Mouse (Mus musculus) frontal cortex, postnatal 14 days (tissue): ENCODE measurements around the gene Ccdc114.
"Not testable (repeated sequence)": the region's sequence is repeated elsewhere in the genome, so short reads cannot be mapped to it uniquely, and the experiment has no call there.

Experiments
- DNase-seq, 2 experiments: peaks; one replicate each; pipeline ENCODE4 v3.0.0; 2022; ENCODE audit warnings: low spot score in 2 of 2

Ccdc114 gene

DNA sequence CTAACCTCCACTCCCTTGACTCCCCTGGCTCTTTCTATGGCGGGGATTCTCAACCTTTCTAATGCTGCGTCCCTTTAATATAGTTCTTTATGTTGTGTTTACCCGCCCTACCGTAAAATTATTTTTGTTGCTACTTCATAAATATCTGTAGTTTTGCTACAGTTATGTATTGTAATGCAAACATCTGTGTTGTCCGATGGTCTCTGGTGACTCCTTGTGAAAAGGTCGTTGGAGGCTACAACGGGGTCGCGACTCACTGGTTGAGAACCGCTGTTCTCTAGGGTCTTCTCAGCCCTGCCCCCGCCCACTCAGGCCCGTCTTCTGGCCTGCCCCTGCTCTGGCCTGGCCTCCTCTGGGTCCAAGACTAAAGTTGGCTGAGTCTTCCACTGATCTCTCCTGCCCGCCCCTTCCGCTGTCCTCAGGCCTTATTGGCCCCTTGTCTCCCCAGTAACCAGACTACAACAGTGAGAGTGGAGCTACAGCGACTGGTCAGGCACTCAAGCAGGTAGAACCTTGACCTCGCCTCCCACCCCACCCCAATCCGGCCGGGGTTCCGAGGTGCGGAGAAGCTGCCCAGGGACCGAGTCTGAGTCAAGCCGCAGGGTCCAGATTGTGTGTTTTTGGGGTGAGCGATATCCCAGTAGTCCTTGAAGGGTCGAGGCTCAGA, at the start of gene Ccdc114:
Gene Ccdc114, plus strand, starts transcription at position 311 of the 667 bp plus-strand sequence.
- peak; percentile 29 to 42 for DNase-seq

DNA sequence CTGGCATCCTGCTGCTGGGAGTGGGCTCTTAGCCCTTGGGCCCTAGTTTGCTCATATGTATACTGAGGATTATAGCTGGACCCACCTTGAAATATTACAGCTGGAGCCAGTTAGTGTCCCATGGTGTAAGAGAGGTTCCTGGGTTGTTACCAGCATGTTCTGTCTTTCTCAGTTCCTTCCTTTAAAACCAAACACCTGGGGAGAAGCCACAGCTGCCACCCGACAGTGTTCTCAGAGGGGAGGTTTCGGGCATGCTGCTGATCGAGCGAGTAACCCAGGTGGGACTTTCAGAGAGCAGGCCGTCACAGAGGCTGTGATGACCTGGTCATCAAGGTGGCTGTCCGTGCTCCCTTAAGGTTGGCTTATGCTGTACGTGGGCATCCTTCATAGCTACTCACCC, 47.0 kb upstream of the Ccdc114 start:
- DNase-seq: no peak

DNA sequence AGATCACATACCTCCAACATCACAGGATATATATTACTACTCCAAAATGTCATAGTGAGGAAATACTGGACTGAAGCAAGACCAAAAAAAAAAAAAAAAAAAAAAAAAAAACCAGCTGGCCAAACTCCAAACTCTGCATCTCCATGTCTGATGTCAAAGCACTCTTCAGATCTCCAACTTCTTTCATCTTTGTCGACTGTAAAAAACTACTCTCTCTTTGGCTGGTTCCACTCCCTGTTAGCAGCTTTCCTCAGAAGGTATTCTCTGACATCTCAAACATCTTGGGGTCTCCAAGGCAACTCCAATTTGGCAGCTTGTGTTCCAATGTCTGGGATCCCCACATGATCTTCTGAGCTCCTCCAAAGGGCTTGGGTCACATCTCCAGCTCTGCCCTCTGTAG, 45.6 kb upstream of the Ccdc114 start, which contains the start of gene Grin2d:
Gene Grin2d, minus strand, starts transcription at position 101 of the 400 bp plus-strand sequence.
- not testable (repeated sequence) for DNase-seq

DNA sequence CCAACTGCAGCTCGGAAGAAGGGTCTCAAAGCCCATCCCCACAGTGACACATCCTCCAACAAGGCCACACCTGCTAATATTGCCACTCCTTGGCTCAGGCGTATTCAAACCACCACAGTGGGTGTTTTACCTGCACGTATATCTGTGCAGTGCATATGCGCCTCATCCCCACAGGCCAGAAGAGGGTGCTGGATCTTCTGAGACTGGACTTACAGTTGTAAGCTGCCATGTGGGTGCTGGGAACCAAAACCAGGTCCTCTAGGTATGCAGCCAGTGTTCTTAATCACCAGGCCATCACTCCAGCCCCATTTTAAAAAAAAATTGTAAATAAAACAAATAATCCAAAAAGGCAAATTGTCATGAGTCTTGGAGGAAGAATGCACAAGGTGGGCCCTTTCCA, 43.3 kb upstream of the Ccdc114 start:
- DNase-seq: no peak

DNA sequence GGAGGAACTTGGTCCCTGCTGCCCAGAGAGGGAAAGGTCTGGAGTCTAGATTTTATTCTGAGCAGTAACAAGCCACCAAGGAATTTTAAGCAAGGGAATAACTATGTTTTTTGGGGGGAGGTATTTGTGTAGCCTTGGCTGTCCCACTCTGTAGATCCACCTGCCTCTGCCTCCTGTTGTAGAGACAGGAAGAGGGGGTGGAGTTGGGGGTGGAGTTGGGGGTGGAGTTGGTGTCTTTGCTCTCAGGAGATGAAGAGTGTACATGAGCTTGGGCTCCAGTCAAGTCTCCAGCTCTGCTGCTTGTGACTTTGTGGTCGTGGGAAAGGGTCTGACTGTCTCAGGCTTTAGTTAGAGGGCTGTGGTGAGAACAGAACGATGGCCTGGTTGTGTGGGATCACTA, 42.9 kb upstream of the Ccdc114 start:
- no peak for DNase-seq

DNA sequence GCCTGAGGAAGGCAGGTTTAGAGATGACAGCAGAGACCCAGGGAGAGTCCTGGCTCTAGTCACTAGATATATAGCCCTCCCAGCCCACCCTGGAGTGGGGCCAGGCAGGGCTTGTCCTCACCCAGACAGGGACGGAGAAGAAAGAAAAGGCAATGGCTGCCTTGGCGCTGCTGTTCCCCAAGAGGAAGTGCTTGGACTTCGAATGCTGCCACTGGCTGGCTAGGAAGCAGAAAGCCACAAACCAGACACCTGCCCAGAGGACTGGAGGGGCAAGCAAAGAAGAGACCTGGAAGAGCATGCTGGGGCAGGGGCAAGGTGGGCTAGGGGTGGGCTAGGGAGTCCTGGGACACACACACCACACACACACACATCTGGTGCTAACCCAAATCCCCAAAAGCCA, 36.6 kb upstream of the Ccdc114 start:
- no peak for DNase-seq

DNA sequence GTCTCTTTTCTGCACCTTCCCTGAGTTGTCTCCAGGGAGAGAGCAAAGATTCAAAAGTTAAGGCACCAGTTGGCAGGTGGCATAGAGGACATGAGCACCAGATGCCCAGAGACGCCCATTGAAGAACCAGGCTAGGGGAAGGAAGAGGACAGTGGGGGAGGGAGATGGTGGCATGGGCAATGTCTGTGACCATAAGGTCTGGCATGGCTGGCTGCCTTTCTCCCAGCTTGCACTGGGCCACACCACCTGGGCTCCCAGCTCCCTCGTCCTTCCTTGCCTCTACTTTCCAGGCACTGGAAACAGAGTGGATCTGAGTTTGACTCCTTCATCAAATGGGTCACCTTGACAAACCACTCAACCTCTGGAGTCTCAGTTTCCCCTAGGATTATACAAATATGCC, 31.2 kb upstream of the Ccdc114 start:
- no peak for DNase-seq

DNA sequence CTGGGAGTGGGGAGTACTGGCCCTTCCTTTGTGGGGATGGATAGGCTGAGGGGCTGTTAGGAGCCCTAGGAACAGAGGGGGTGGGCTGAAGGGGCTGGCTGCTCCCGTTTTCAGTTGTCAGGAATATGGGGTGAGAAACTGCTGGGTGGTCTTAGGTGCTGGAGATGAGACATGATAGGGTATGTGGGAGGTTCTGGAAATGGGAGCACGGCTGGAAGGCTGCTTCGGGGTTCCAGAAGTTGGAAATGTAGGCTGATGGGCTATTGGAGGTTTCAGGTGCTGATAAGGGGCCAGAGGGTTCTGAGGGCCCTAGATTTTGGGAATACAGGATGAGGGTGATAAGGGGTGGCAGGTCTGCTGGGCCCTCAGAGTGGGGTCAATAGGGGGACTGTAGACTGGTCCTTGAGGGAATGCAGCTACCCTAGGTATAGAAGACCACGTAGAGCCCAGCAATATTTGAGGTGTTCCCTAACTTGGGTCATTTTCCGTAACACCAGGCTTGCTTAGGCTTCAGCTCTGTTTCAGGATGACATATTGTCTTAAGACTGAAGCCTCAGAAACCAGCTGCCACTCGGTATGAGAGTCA, 27.8 kb upstream of the Ccdc114 start:
- no peak for DNase-seq

DNA sequence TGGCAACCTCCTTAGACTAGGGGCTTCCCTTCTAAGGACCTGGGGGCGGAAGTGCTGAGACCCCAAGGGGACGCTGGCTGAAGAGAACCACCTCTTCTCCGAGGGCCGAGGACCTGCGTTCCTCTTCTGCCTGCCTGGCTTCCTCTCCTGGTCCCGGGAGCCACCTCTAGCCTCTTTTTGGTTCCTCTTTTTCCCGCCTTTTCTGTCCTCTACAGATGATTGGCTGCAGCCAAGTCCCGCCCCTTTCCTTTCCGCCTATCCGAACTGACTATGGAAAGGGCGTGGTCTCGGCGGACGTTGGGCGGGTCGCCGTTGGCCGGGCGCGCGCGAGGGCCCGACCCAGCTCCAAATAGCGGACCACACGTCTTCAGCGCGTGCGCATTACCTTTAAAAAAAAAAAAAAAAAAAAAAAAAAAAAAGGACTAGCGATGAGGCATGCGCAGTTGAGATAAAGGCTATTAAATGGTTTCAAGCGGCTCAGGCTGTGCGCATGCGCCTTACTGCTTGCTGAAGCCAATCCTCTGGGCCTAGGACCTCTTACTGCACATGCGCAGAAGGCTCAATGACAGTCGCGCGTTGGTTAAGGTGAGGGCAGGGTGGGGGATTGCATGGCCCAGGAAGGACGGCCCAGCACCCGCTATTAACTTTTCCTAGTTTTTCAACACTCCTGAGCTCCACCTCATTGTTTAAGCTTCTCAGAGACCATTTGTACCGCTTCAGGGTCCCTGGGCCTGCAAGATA, 27.2 kb upstream of the Ccdc114 start, which contains the start of the genes Syngr4 and Tmem143:
Gene Syngr4, minus strand, starts transcription at position 198 of the 741 bp plus-strand sequence.
Gene Tmem143, plus strand, starts transcription at position 425 of the 741 bp plus-strand sequence.
- peak; percentile 96 to 97 for DNase-seq

DNA sequence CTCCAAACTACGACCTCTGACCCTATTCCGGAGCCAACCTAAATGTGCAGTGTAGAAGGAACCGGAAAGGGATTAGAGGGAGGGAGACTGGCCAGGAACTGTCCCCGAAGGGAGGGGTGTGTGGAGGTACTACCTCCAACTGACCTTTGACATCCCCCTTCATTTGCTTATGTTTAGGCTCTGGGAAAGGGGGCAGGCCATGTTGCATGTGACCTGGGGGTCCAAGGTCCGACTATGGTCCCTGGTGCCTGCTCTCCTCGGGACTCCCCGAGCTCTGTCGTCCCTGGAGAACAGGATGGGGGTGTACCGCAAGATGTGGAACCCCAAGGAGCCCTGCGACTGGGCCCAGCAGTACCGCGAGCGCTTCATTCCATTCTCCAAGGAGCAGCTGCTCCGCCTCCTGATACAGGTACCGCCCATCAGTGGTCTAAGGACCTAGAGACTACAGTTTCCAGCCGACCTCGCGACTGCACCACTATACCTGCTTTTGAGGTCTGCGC, 26.6 kb upstream of the Ccdc114 start:
- DNase-seq: peak; percentile 56 to 64

DNA sequence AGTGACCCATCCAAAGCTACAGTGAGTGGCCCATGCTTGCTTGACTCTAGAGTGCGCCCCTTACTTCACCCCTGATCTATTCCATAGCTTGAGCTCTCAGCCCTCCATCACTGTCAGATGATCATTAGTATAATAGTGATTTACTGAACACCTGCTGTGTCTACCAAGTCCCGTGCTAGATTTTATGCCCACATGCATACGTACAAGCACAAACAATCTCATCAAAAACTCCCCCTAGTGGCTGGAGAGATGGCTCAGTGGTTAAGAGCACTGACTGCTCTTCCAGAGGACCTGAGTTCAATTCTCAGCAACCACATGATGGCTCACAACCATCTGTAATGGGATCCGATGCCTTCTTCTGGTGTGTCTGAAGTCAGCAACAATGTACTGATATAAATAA, 25.7 kb upstream of the Ccdc114 start:
- DNase-seq: not testable (repeated sequence)

DNA sequence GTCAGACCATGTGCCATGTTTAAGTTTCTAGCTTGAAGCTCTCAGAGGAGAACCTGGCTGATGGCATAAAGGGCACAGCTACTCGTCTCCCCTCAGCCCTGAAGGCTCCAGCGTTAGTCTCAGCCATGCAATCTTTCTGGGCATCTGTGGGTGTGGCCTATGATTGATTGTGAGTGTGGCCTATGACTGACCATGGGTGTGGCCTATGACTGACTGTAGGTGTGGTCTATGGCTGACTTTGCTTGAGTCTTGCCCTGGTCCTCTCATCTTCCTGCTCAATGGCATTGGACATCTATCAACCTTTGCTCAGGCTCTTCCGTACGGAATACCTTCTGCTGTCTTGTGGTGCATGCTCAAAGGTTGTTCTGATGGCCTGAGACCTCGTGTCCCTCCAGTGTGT, 22.3 kb upstream of the Ccdc114 start:
- DNase-seq: no peak

DNA sequence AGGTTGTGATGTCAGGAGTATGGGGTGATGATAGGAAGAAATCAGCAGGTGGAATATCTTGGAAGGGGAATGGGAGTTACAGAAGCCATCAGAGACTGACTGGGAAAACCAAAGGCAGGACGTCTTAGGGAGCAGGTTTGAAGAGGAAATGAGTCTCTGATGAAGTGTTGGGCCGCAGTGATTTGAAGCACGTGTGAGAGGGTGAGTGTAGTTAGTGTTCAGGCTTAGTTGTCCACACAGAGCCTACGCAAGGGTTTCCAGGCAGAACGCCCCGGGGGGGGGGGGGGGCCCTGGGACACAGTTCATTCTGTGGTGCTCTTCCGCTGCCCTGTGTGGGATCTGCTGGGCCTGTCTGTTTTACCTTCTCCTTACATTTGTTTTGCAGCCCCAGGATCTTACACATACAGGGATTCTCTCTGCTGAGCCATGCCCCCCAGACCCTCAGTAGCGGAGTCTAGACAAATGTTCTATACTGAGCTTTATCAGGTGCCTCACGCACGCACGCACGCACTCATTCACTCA, 21.3 kb upstream of the Ccdc114 start:
- no peak for DNase-seq

DNA sequence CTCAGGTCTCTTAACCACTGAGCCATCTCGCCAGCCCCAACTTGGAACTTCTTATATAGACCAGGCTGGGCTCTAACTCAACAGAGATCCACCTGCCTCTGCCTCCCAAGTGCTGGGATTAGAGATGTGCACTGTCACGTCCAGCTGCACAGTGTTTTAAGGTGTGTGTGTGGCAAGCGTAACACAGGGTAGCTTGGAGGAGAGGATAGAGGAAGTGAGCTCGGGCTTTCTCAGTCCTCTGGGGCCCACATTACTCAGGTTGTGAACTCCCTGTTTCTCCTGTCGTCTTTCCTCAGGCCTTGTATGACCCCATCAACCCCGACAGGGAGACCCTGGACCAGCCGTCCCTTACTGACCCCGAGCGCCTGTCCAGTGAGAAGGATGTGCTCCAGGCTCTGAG, 17.2 kb upstream of the Ccdc114 start:
- no peak for DNase-seq

DNA sequence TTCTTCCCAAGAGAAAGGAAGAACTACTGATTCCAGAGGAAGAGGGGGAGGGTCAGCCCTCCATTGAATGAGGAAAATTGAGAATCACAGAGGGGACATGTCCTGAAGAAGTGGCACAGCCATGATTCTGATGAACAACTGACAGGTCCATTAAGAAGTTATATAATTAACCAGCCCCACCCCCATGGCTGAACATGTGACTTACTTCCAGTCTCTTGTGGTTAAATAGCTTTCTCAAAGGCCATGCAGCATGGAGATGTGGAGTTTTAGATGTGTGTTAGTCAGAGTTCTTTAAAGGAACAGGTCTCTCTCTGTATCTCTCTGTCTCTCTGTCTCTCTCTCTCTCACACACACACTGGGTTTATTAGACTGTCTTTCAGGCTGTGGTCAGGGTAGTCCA, 15.5 kb upstream of the Ccdc114 start:
- no peak for DNase-seq

DNA sequence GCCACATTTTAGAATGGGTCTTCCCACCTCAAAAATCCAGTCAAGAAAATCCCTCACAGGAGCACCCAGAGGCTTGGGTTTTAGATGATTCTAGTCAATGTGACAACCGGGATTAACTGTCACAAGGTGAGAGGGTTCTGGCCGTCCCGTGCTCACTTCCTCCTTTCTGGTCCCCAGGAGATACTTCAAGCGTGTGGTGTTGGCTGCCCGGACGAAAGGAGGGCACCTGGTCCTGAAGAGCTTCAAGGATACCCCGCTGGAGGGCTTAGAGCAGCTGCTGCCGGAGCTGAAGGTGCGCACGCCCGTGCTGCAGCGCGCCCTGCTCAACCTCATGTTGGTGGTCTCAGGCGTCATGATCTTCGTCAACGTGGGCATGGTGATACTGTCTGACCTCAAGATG, 14.7 kb upstream of the Ccdc114 start:
- DNase-seq: no peak

DNA sequence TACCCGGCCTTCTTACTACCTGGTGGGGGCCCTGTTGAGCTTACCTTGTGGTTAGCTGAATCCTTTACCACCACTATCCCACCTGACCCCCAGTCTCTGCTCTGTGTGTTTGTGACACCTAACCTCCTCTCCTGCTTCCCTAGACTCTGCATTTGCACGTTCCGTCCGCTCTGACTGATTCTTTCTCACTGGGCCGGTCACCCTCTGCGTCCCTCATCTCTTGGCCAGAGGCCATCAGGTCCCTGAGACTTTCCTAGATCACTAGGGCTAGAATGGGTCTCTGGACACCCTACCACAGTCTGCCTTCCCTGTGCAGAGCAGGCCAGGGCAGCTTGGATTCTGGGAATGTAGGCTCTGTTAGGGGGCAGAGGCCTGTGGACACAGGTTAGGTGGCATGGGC, 9.8 kb upstream of the Ccdc114 start:
- no peak for DNase-seq

DNA sequence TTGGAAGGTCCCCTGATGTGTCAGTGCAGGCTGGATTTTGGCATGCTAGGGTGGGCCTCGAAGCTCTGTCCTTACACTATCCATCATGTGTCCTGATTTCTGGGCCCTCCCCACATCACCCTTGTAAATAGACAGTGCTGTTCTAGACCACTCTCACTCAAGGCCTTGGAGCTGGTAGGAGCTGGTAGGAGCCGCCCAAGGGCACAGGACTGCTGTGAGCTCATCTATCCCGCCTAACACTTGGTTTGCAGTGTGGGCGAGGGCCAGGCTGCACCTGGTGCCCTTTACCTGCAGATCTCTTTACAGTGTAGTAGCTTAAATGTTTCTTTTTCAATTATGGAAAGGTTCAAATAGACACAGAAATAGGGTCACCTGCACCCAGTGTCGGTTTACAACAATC, 8.9 kb upstream of the Ccdc114 start:
- DNase-seq: no peak

DNA sequence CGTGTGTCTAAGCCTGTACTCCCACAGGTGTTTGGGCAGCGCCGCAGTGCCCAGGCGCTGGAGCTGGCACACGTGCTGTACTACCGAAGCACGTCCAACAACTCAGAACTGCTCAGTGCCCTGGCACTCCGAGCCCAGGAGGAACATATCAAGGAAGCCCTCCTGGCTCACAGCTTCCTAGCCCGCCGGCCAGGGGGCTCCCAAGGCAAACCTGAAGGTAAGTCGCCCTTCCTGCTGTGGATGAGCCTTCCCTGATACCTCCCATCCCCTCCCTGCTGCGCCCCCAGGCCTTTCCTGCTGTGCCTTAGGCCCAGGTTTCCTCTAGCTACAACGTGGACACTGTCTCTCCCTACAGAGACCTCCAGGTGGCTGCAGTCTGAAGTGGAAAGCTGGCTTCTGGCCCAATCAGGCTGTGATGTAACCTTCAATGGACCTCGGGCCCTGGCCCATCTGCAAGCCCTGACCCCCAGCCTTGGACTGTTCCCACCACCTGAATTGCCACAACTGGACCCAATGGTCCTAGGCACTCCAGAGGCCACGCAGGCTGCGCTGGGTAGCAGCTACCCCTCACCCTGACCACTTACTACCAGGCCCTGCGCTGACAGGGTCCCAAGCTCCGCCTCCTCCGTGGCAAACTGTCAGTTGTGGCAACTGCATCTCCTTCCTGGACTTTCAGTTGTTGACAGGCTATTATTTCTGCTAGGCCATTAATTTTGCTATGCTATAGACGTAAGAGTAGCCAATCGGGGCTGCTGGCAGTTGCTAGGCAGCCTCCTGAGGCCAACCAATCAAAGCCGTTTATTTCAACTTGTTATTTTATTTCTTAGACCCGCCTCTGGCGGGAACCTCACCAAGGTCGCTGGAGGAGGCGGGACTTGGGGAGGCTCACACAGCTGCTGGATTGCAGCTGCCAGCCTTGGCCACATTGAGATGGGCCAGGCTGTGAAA, 7.5 kb upstream of the Ccdc114 start:
- DNase-seq: peak; percentile 50 to 75

DNA sequence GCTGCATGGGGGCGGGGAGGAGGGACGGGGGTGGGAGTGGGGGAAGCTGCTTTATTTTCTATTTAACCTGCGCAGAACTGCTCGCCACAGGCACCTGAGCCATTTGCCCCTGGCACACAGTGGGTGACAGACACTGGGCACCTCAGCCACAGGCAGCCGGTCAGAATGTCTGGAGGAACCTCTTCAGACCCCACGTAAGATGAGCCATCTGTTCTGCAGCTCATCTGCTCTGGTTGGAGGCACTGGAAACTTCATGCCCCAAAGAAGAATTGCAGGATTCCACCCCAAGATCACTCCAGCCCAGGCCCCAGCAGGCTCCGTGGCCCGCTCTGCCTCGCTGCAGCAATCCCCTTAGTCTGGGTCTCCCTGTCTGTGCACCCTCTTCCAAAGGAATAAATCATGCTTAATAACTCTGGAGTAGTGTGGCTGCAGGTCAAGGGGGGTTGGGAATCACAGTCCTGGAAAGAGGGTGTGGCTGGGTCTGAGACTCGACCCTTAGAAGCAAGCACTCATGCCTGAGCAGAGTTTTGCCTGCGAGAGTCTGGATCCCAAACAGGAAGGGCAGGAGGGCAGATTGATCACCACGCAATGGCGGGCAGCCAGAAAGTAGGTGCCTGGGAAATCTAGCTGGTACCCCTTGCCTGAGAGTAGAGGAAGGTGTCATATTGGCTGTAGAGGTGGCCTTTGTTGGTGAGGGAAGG, 6.7 kb upstream of the Ccdc114 start:
- no peak for DNase-seq

DNA sequence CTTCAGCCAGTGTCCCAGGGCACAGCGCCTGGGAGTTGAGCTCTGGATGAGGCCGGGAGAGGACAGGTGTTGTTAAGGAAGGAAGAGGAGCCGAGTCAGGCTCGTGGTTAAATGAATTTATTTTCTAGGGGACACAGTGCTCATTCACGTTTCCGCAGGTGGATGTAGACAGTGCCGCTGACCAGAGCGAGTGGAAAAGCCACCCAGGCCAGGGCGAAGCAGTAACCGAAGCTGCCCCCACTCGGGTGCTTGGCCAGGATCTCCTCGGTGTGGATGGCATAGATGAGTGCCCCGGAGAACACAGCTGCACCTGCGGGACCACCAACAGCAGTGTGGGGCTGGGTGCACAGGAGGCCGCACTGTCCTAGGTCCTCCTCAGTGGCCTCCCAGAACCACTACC, 5.9 kb upstream of the Ccdc114 start:
- DNase-seq: no peak
